Mouse (Mus musculus): ENCODE measurements around the gene Rbbp4. TPM values are rescaled to one million over a fixed set of nuclear protein-coding genes. Genes with fewer than 3 reads are reported as not detected.

Gene Rbbp4
- total RNA-seq, 1 experiment: 81.2 TPM

GRCm38 (mm10) chr4:129376961-129377545 is 41.9 kb upstream of the Rbbp4 start:
- peak overlapping the region; percentile 84 for H3K27ac ChIP-seq (ENCODE audit: insufficient read depth, low read depth, low read length, poor library complexity, severe bottlenecking)
- H3K4me1 ChIP-seq (ENCODE audit: control insufficient read depth in 2 of 2, insufficient read depth in 2 of 2, low read length in 2 of 2, poor library complexity in 1 of 2): peaks cover 6 to 9% of the 10 kb centered on the region in 2 experiments; a peak in 2 of 4 replicates
- peak overlapping the region; percentile 74 to 83 for H3K4me3 ChIP-seq (ENCODE audit: insufficient read depth in 1 of 2, low read depth in 1 of 2, low read length in 2 of 2, poor library complexity in 1 of 2, severe bottlenecking in 1 of 2)
- peak overlapping the region; percentile 84 for H3K9ac ChIP-seq (ENCODE audit: insufficient read depth, low read depth, low read length, poor library complexity, severe bottlenecking)
- no peaks in the 10 kb centered on the region for H3K9me3 ChIP-seq (ENCODE audit: control insufficient read depth, insufficient read depth, low read depth, low read length)
- in situ Hi-C loops (cut with MboI; ENCODE audit: low sequenced_read_pairs in 2 of 2, unreplicated experiment in 2 of 2): no loop called here
- H3K36me3 ChIP-seq (ENCODE audit: control insufficient read depth, insufficient read depth, low read length, poor library complexity, severe bottlenecking): no peaks in the 10 kb centered on the region
- no peak for DNase-seq (ENCODE audit: low read depth, low spot score)
- TF ChIP-seq MAFK (IDR thresholded peaks at IDR 0.05; ENCODE audit: insufficient read depth, low read depth, low read length) (no peak), HCFC1 (IDR thresholded peaks at IDR 0.05; ENCODE audit: borderline replicate concordance, insufficient read depth, low read length) (0 out of 2 replicates have a peak, but pooled peaks have one; percentile 24)

- peak overlapping the region; percentile 92 for H3K27ac ChIP-seq (ENCODE audit: insufficient read depth, low read depth, low read length, poor library complexity, severe bottlenecking)
- H3K4me1 ChIP-seq (ENCODE audit: control insufficient read depth in 2 of 2, insufficient read depth in 2 of 2, low read length in 2 of 2, poor library complexity in 1 of 2): peaks cover 6 to 9% of the 10 kb centered on the region in 2 experiments; a peak in 2 of 4 replicates
- in situ Hi-C loops (cut with MboI; ENCODE audit: low sequenced_read_pairs in 2 of 2, unreplicated experiment in 2 of 2): no loop called here
- no peaks in the 10 kb centered on the region for H3K9me3 ChIP-seq (ENCODE audit: control insufficient read depth, insufficient read depth, low read depth, low read length)
- H3K9ac ChIP-seq (ENCODE audit: insufficient read depth, low read depth, low read length, poor library complexity, severe bottlenecking): peak overlapping the region; percentile 74
- TF ChIP-seq MAFK (IDR thresholded peaks at IDR 0.05; ENCODE audit: insufficient read depth, low read depth, low read length): no peak
- no peak for TF ChIP-seq ZC3H11A (IDR thresholded peaks at IDR 0.05; ENCODE audit: borderline replicate concordance, low read depth, low read length)
- no peak for TF ChIP-seq CHD2 (IDR thresholded peaks at IDR 0.05; ENCODE audit: low read depth, low read length)
- TF ChIP-seq ZNF384 (IDR thresholded peaks at IDR 0.05; ENCODE audit: low read depth, low read length): no peak
- TF ChIP-seq HCFC1 (IDR thresholded peaks at IDR 0.05; ENCODE audit: borderline replicate concordance, insufficient read depth, low read length): no peak
- H3K36me3 ChIP-seq (ENCODE audit: control insufficient read depth, insufficient read depth, low read length, poor library complexity, severe bottlenecking): no peaks in the 10 kb centered on the region
- H3K4me3 ChIP-seq (ENCODE audit: insufficient read depth in 1 of 2, low read depth in 1 of 2, low read length in 2 of 2, poor library complexity in 1 of 2, severe bottlenecking in 1 of 2): peak overlapping the region; percentile 74 to 83
- no peak for DNase-seq (ENCODE audit: low read depth, low spot score)
These were observed 40.7 kb upstream of the Rbbp4 start for GRCm38 (mm10) chr4:129375821-129376220.

- peak overlapping the region; percentile 92 for H3K27ac ChIP-seq (ENCODE audit: insufficient read depth, low read depth, low read length, poor library complexity, severe bottlenecking)
- H3K9me3 ChIP-seq (ENCODE audit: control insufficient read depth, insufficient read depth, low read depth, low read length): no peaks in the 10 kb centered on the region
- no peaks in the 10 kb centered on the region for H3K36me3 ChIP-seq (ENCODE audit: control insufficient read depth, insufficient read depth, low read length, poor library complexity, severe bottlenecking)
- in situ Hi-C loops (cut with MboI; ENCODE audit: low sequenced_read_pairs in 2 of 2, unreplicated experiment in 2 of 2): no loop called here
- peak overlapping the region; percentile 69 for H3K9ac ChIP-seq (ENCODE audit: insufficient read depth, low read depth, low read length, poor library complexity, severe bottlenecking)
- H3K4me1 ChIP-seq (ENCODE audit: control insufficient read depth in 2 of 2, insufficient read depth in 2 of 2, low read length in 2 of 2, poor library complexity in 1 of 2): peaks cover 3 to 8% of the 10 kb centered on the region in 2 experiments; a peak in 2 of 4 replicates
- no peak for DNase-seq (ENCODE audit: low read depth, low spot score)
- H3K4me3 ChIP-seq (ENCODE audit: insufficient read depth in 1 of 2, low read depth in 1 of 2, low read length in 2 of 2, poor library complexity in 1 of 2, severe bottlenecking in 1 of 2): peak overlapping the region; percentile 74 to 83
- TF ChIP-seq ZNF384 (IDR thresholded peaks at IDR 0.05; ENCODE audit: low read depth, low read length) (no peak), CHD2 (IDR thresholded peaks at IDR 0.05; ENCODE audit: low read depth, low read length) (no peak), HCFC1 (IDR thresholded peaks at IDR 0.05; ENCODE audit: borderline replicate concordance, insufficient read depth, low read length) (no peak), ZC3H11A (IDR thresholded peaks at IDR 0.05; ENCODE audit: borderline replicate concordance, low read depth, low read length) (no peak), MAFK (IDR thresholded peaks at IDR 0.05; ENCODE audit: insufficient read depth, low read depth, low read length) (no peak)
These were observed 39.8 kb upstream of the Rbbp4 start for GRCm38 (mm10) chr4:129375000-129375399.

DNA sequence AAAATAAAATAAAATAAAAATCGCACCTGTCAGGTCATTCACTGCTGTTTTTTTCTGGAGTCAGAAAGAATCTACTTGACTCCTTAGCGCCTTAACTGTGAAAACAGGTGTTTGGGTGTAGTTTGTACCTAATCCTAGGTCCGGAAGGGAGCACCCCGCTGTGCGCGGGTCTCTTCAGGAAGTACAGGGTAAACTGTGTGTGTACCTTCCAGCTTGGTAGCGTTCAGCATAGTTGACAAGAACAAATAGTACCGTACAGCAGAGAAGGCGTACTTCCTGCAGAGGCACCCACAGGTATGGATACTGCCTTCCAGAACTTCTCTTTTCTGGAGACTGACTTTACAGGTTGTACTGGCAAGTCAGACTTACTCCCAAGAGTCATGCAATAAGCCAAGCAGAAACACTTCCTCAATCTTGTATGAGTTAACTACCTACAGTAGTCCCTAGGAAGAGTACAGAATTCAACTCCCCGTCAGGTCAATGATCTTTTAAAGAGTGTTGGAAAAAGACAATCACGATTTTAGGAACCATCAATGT is 39.1 kb upstream of the Rbbp4 start:
- peak overlapping the region; percentile 74 to 83 for H3K4me3 ChIP-seq (ENCODE audit: insufficient read depth in 1 of 2, low read depth in 1 of 2, low read length in 2 of 2, poor library complexity in 1 of 2, severe bottlenecking in 1 of 2)
- no peak for DNase-seq (ENCODE audit: low read depth, low spot score)
- H3K36me3 ChIP-seq (ENCODE audit: control insufficient read depth, insufficient read depth, low read length, poor library complexity, severe bottlenecking): no peaks in the 10 kb centered on the region
- H3K4me1 ChIP-seq (ENCODE audit: control insufficient read depth in 2 of 2, insufficient read depth in 2 of 2, low read length in 2 of 2, poor library complexity in 1 of 2): peaks cover 6 to 7% of the 10 kb centered on the region in 2 experiments; a peak in 2 of 4 replicates
- in situ Hi-C loops (cut with MboI; ENCODE audit: low sequenced_read_pairs in 2 of 2, unreplicated experiment in 2 of 2): no loop called here
- no peak for TF ChIP-seq CHD2 (IDR thresholded peaks at IDR 0.05; ENCODE audit: low read depth, low read length)
- TF ChIP-seq MAFK (IDR thresholded peaks at IDR 0.05; ENCODE audit: insufficient read depth, low read depth, low read length): no peak
- no peak for TF ChIP-seq ZNF384 (IDR thresholded peaks at IDR 0.05; ENCODE audit: low read depth, low read length)
- no peak for TF ChIP-seq HCFC1 (IDR thresholded peaks at IDR 0.05; ENCODE audit: borderline replicate concordance, insufficient read depth, low read length)
- H3K27ac ChIP-seq (ENCODE audit: insufficient read depth, low read depth, low read length, poor library complexity, severe bottlenecking): peak overlapping the region; percentile 92; the same call in 1 of the 2 replicates
- peak overlapping the region; percentile 69; the same call in 1 of the 2 replicates for H3K9ac ChIP-seq (ENCODE audit: insufficient read depth, low read depth, low read length, poor library complexity, severe bottlenecking)
- H3K9me3 ChIP-seq (ENCODE audit: control insufficient read depth, insufficient read depth, low read depth, low read length): no peaks in the 10 kb centered on the region
